Mouse (Mus musculus): ENCODE measurements around the gene Anpep. TPM values are rescaled to one million over a fixed set of nuclear protein-coding genes. Genes with fewer than 3 reads are reported as not detected.

The Anpep gene
- polyA plus RNA-seq (2014; fragmentation: Nextera tagmentation; extraction: Ambion mirVana) = 24.2 and 28.5 TPM in 2 replicates

GRCm38 (mm10) chr7:79860811-79861210, at the start of gene Anpep:
Anpep (minus strand) TSS chr7:79861059.
- Histone ChIP-seq H3K4me1 (replicated peaks; ENCODE audit: control insufficient read depth, insufficient read depth, low read length) (no peaks in the 10 kb centered on the region), H3K4me2 (no peak within 1 kb of the TSS), H3K9me3 (ENCODE audit: control insufficient read depth, low read length) (no peaks in the 10 kb centered on the region), H3K27ac (ENCODE audit: low read depth, low read length) (no peak within 1 kb of the TSS), H3K9ac (ENCODE audit: low read depth, low read length) (no peak within 1 kb of the TSS), H3K4me3 (ENCODE audit: low read depth, low read length) (no peak within 1 kb of the TSS), H3K36me3 (ENCODE audit: control insufficient read depth, insufficient read depth, low read length) (no peaks in the 10 kb centered on the region), H3K27me3 (replicated peaks; ENCODE audit: control insufficient read depth, insufficient read depth, low read length) (no peaks in the 10 kb centered on the region; the same call in 1 of the 2 replicates)
- 69% methylated on average over 9 of the region's 9 CpGs for WGBS
- ATAC-seq (replicated peaks; ENCODE audit: low FRiP score) (no peak), DNase-seq (ENCODE audit: low spot score) (no peak)

DNA sequence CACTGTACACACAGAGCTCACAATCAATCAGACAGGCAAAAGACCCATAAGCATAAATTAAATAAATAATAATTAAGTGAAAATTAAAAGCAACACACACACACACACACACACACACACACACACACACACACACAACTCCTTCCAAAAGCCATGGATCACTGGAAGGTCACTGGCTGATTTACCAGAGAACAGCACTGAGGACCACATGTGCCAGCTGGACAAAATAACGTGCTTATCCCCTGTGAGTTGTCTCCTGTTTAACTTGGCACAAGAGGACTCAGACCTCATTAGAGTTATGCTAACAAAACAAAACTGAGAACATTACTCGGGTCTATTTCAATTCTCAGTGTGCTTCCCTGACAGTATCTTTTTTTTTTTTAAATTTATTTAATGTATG, 46.5 kb upstream of the Anpep start:
- DNase-seq (ENCODE audit: low spot score) (no peak), ATAC-seq (replicated peaks; ENCODE audit: low FRiP score) (no peak)
- Histone ChIP-seq H3K4me2 (no peak overlapping the region), H3K4me3 (ENCODE audit: low read depth, low read length) (no peak overlapping the region), H3K36me3 (ENCODE audit: control insufficient read depth, insufficient read depth, low read length) (peaks cover 10% of the 10 kb centered on the region), H3K27me3 (replicated peaks; ENCODE audit: control insufficient read depth, insufficient read depth, low read length) (no peaks in the 10 kb centered on the region), H3K9ac (ENCODE audit: low read depth, low read length) (no peak overlapping the region), H3K27ac (ENCODE audit: low read depth, low read length) (no peak overlapping the region), H3K4me1 (replicated peaks; ENCODE audit: control insufficient read depth, insufficient read depth, low read length) (peaks cover 3% of the 10 kb centered on the region; the same call in 1 of the 2 replicates), H3K9me3 (ENCODE audit: control insufficient read depth, low read length) (no peaks in the 10 kb centered on the region)
- 79% methylated on average over 2 of the region's 2 CpGs for WGBS

- 85% methylated on average over 3 of the region's 3 CpGs for WGBS
- H3K9me3 ChIP-seq (ENCODE audit: control insufficient read depth, low read length) = no peaks in the 10 kb centered on the region
- H3K36me3 ChIP-seq (ENCODE audit: control insufficient read depth, insufficient read depth, low read length) = peaks cover 11% of the 10 kb centered on the region
- no peak overlapping the region for H3K4me2 ChIP-seq
- H3K27ac ChIP-seq (ENCODE audit: low read depth, low read length) = no peak overlapping the region
- peaks cover 3% of the 10 kb centered on the region; the same call in 1 of the 2 replicates for H3K4me1 ChIP-seq (replicated peaks; ENCODE audit: control insufficient read depth, insufficient read depth, low read length)
- ATAC-seq (replicated peaks; ENCODE audit: low FRiP score) = no peak
- no peaks in the 10 kb centered on the region for H3K27me3 ChIP-seq (replicated peaks; ENCODE audit: control insufficient read depth, insufficient read depth, low read length)
- no peak overlapping the region for H3K4me3 ChIP-seq (ENCODE audit: low read depth, low read length)
- H3K9ac ChIP-seq (ENCODE audit: low read depth, low read length) = no peak overlapping the region
- DNase-seq (ENCODE audit: low spot score) = no peak
Measured at GRCm38 (mm10) chr7:79906914-79907313, 46.1 kb upstream of the Anpep start.

- DNase-seq (ENCODE audit: low spot score) (no peak), ATAC-seq (replicated peaks; ENCODE audit: low FRiP score) (0 out of 2 replicates have a peak, but pooled peaks have one; percentile 39)
- H3K4me2 ChIP-seq = no peak overlapping the region
- H3K27me3 ChIP-seq (replicated peaks; ENCODE audit: control insufficient read depth, insufficient read depth, low read length) = no peaks in the 10 kb centered on the region
- no peak overlapping the region for H3K9ac ChIP-seq (ENCODE audit: low read depth, low read length)
- no peak overlapping the region for H3K4me3 ChIP-seq (ENCODE audit: low read depth, low read length)
- no peak overlapping the region for H3K27ac ChIP-seq (ENCODE audit: low read depth, low read length)
- H3K36me3 ChIP-seq (ENCODE audit: control insufficient read depth, insufficient read depth, low read length) = peaks cover 11% of the 10 kb centered on the region
- WGBS = 80% methylated on average over 4 of the region's 4 CpGs
- no peaks in the 10 kb centered on the region for H3K9me3 ChIP-seq (ENCODE audit: control insufficient read depth, low read length)
- peaks cover 3% of the 10 kb centered on the region; the same call in 1 of the 2 replicates for H3K4me1 ChIP-seq (replicated peaks; ENCODE audit: control insufficient read depth, insufficient read depth, low read length)
Measured at GRCm38 (mm10) chr7:79905193-79905592, 44.3 kb upstream of the Anpep start.

DNA sequence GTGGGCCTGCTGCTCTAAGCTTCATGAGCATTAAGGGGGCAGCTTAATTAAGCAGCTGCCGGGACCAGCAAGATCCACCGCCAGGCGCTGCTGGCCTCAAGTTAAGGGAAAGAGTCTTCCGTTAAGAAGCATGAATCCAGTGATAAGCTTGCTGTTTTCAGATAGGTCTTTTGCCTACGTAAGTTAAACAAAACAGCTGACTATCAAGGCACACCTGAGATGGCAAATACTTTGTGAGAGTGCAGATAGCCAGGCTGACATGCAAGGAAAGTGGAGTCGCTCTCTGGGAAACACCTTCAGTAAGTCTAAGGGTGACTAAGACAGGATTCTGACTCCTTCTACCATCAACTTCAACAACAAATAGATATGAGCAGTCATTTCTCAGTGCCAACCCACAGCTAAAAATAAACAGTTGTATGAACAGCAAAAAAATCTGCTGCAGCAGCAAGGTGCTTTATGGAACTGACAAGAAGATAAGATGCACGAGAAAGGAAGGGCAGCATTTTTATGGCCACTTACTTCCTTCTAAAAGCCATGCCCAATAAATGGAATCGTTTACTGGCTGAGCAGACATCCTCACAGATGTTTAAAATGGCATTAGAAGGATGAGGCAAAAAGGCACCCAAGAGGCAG, 42.4 kb upstream of the Anpep start:
- Histone ChIP-seq H3K9ac (ENCODE audit: low read depth, low read length) (0 out of 2 replicates have a peak overlapping the region, but pooled peaks have one; percentile 20), H3K27me3 (replicated peaks; ENCODE audit: control insufficient read depth, insufficient read depth, low read length) (no peaks in the 10 kb centered on the region), H3K36me3 (ENCODE audit: control insufficient read depth, insufficient read depth, low read length) (peaks cover 4% of the 10 kb centered on the region; the same call in 1 of the 2 replicates), H3K9me3 (ENCODE audit: control insufficient read depth, low read length) (no peaks in the 10 kb centered on the region), H3K4me1 (replicated peaks; ENCODE audit: control insufficient read depth, insufficient read depth, low read length) (peaks cover 3% of the 10 kb centered on the region; the same call in 1 of the 2 replicates), H3K27ac (ENCODE audit: low read depth, low read length) (no peak overlapping the region), H3K4me3 (ENCODE audit: low read depth, low read length) (no peak overlapping the region), H3K4me2 (no peak overlapping the region)
- 59% methylated on average over 8 of the region's 8 CpGs for WGBS
- no peak for DNase-seq (ENCODE audit: low spot score)
- ATAC-seq (replicated peaks; ENCODE audit: low FRiP score) = peak; percentile 47

- H3K9ac ChIP-seq (ENCODE audit: low read depth, low read length) = no peak overlapping the region
- no peak overlapping the region for H3K4me2 ChIP-seq
- peaks cover 3% of the 10 kb centered on the region; the same call in 1 of the 2 replicates for H3K4me1 ChIP-seq (replicated peaks; ENCODE audit: control insufficient read depth, insufficient read depth, low read length)
- no peaks in the 10 kb centered on the region for H3K27me3 ChIP-seq (replicated peaks; ENCODE audit: control insufficient read depth, insufficient read depth, low read length)
- WGBS = 85% methylated on average over 6 of the region's 6 CpGs
- no peak overlapping the region for H3K27ac ChIP-seq (ENCODE audit: low read depth, low read length)
- ATAC-seq (replicated peaks; ENCODE audit: low FRiP score) (peak; percentile 53; the same call in 1 of the 2 replicates), DNase-seq (ENCODE audit: low spot score) (no peak)
- H3K4me3 ChIP-seq (ENCODE audit: low read depth, low read length) = no peak overlapping the region
- H3K36me3 ChIP-seq (ENCODE audit: control insufficient read depth, insufficient read depth, low read length) = peaks cover 4% of the 10 kb centered on the region; the same call in 1 of the 2 replicates
- no peaks in the 10 kb centered on the region for H3K9me3 ChIP-seq (ENCODE audit: control insufficient read depth, low read length)
Measured at GRCm38 (mm10) chr7:79900753-79901152, 39.9 kb upstream of the Anpep start.

DNA sequence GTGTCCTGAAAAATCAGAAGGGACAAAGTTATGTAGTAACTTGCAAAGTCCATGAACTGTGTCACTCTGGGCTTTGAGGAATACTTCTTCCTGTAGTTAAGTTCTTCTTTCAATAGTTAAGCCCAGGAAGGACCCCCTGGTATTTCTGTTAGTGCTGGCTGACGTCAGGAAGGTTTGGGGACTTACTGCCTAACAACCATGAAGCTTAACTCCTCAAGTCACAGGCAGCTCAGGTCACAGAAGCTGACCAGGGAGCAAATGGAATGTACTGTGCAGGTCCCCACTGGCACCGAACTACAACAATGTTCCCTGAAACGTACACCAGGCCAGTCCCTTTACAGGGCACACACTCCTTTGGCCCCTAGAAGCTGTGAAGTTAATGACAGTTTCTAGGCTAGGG, 34.4 kb upstream of the Anpep start:
- no peak overlapping the region for H3K4me3 ChIP-seq (ENCODE audit: low read depth, low read length)
- no peak for ATAC-seq (replicated peaks; ENCODE audit: low FRiP score)
- H3K36me3 ChIP-seq (ENCODE audit: control insufficient read depth, insufficient read depth, low read length) = peaks cover 2% of the 10 kb centered on the region; the same call in 1 of the 2 replicates
- H3K4me2 ChIP-seq = no peak overlapping the region
- H3K27me3 ChIP-seq (replicated peaks; ENCODE audit: control insufficient read depth, insufficient read depth, low read length) = no peaks in the 10 kb centered on the region
- H3K27ac ChIP-seq (ENCODE audit: low read depth, low read length) = no peak overlapping the region
- WGBS = 86% methylated on average over 3 of the region's 3 CpGs
- no peak for DNase-seq (ENCODE audit: low spot score)
- H3K9me3 ChIP-seq (ENCODE audit: control insufficient read depth, low read length) = no peaks in the 10 kb centered on the region
- no peaks in the 10 kb centered on the region for H3K4me1 ChIP-seq (replicated peaks; ENCODE audit: control insufficient read depth, insufficient read depth, low read length)
- no peak overlapping the region for H3K9ac ChIP-seq (ENCODE audit: low read depth, low read length)

DNA sequence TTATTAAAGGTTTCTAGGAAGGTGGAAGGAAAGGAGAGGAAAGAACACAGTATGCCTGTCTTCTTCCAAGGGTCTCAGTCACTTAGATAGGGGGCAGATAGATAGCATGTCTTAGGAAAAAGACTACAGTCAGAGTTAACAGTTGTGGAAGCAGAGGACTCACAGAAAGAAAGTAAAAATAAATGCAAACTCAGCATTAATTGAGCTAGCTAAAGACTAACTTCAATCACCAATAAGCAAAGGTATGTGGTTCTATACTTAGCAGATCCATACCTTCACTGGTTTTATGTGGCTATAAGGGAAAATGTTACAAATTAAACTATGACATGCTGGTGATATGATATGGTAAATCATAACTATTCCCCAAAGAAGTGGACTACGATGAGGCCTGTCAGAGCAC, 33.9 kb upstream of the Anpep start:
- WGBS = 100% methylated on average over 1 of the region's 1 CpGs
- no peak overlapping the region for H3K4me3 ChIP-seq (ENCODE audit: low read depth, low read length)
- H3K9ac ChIP-seq (ENCODE audit: low read depth, low read length) = no peak overlapping the region
- no peaks in the 10 kb centered on the region for H3K27me3 ChIP-seq (replicated peaks; ENCODE audit: control insufficient read depth, insufficient read depth, low read length)
- no peak for ATAC-seq (replicated peaks; ENCODE audit: low FRiP score)
- no peaks in the 10 kb centered on the region for H3K4me1 ChIP-seq (replicated peaks; ENCODE audit: control insufficient read depth, insufficient read depth, low read length)
- peaks cover 2% of the 10 kb centered on the region; the same call in 1 of the 2 replicates for H3K36me3 ChIP-seq (ENCODE audit: control insufficient read depth, insufficient read depth, low read length)
- no peaks in the 10 kb centered on the region for H3K9me3 ChIP-seq (ENCODE audit: control insufficient read depth, low read length)
- no peak overlapping the region for H3K27ac ChIP-seq (ENCODE audit: low read depth, low read length)
- DNase-seq (ENCODE audit: low spot score) = no peak
- H3K4me2 ChIP-seq = no peak overlapping the region

All from liver, embryonic 11.5 days (tissue).